Mouse (Mus musculus) forebrain, embryonic 14.5 days (tissue): ENCODE measurements at regions not wholly inside any gene's neighbourhood (a gene's known extent, or its start where the extent isn't known, plus 50 kb on each side); places are given as distances from the start of the nearest gene placed in this dataset.
"Not testable (repeated sequence)": the region's sequence is repeated elsewhere in the genome, so short reads cannot be mapped to it uniquely, and the experiment has no call there.

Source experiments
- ATAC-seq: fragments of 200-750 bp; cut with Nextera tagmentation; 2 replicates; pipeline ENCODE4 v1.8.0; 2017; ENCODE audit warnings: mild to moderate bottlenecking, moderate library complexity
- DNase-seq: peaks from one replicate; pipeline ENCODE4 v3.0.0-alpha.2; 2015; ENCODE audit warnings: low spot score
- H3K27ac ChIP-seq: fragments of 300-500 bp; sonication (generic); 2 replicates; pipeline ENCODE4 v1.5.1; 2014; ENCODE audit warnings: low read depth, mild to moderate bottlenecking, control low read depth, low read length, moderate library complexity
- H3K27me3 ChIP-seq: fragments of 300-500 bp; sonication (generic); replicated peaks from 2 replicates; pipeline ENCODE4 v1.6.1; 2014; ENCODE audit warnings: low read length, control low read depth, mixed read lengths; ENCODE audit not compliant: control insufficient read depth, insufficient read depth
- H3K36me3 ChIP-seq: fragments of 300-500 bp; sonication (generic); 2 replicates; pipeline ENCODE4 v1.6.1; 2014; ENCODE audit warnings: low read length, control low read depth; ENCODE audit not compliant: control insufficient read depth, insufficient read depth
- H3K4me1 ChIP-seq: fragments of 300-500 bp; sonication (generic); 2 replicates; pipeline ENCODE4 v1.6.1; 2014; ENCODE audit warnings: antibody characterized with exemption, low read length, control low read depth; ENCODE audit not compliant: control insufficient read depth, insufficient read depth
- H3K4me2 ChIP-seq: fragments of 300-500 bp; sonication (generic); 2 replicates; pipeline ENCODE4 v1.6.1; 2014; ENCODE audit warnings: mild to moderate bottlenecking, control low read depth, low read length
- H3K4me3 ChIP-seq: fragments of 300-500 bp; sonication (generic); 2 replicates; pipeline ENCODE4 v1.5.1; 2014; ENCODE audit warnings: low read depth, low read length, control low read depth
- H3K9ac ChIP-seq: fragments of 300-500 bp; sonication (generic); 2 replicates; pipeline ENCODE4 v1.6.1; 2014; ENCODE audit warnings: mild to moderate bottlenecking, low read length, control low read depth, moderate library complexity
- H3K9me3 ChIP-seq: fragments of 300-500 bp; sonication (generic); replicated peaks from 2 replicates; pipeline ENCODE4 v1.6.1; 2016; ENCODE audit warnings: low read length, control low read depth, mixed read lengths; ENCODE audit not compliant: control insufficient read depth
- whole genome bisulfite sequencing: fragments of 180-500 bp; shearing (Covaris S2); extraction: QIAGEN DNeasy Blood & Tissue Kit; methylation state at CpG from one replicate; pipeline ENCODE4 v1.1.7; 2014; 5-methylcytosine and 5-hydroxymethylcytosine counted together

DNA sequence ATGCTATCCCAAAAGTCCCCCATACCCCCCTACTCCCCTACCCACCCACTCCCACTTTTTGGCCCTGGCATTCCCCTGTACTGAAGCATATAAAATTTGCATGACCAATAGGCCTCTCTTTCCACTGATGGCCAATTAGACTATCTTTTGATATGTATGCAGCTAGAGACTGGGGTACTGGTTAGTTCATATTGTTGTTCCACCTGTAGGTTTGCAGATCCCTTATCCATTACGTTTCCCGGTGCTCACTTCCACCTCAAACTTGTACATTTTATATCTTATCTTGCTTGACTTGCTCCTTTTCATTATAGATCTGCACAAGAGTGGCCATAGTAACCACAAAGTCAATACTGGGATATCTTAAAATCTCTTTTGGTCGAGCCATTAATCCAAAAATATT, 2329.9 kb upstream of the Aga start:
- 89% methylated on average over 3 of the region's 3 CpGs for WGBS
- ATAC-seq = not testable (repeated sequence)

DNA sequence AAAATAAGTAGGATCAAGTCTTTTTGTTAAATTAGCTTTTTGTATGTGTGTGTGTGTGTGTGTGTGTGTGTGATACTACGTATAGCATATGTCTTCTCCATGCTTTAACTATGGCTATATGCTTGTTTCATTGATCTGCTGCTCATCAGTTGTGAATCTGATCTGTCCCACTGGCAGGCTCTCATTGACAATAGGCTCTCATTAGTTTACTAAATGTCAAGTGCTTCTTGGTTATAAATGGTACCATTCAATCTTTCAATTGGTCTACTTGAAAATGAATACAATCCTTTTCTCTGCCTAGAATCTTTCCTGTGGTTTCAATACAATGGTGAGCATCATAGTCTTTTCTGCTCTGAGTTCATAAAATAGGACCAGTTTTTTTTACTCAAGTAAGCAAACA, 2326.4 kb upstream of the Tenm3 start:
- H3K9me3 ChIP-seq = no peaks in the 10 kb centered on the region
- WGBS = 88% methylated on average over 1 of the region's 1 CpGs
- no peak overlapping the region for H3K4me3 ChIP-seq
- ATAC-seq (no peak), DNase-seq (no peak)
- no peaks in the 10 kb centered on the region for H3K27me3 ChIP-seq
- H3K36me3 ChIP-seq = no peaks in the 10 kb centered on the region
- no peak overlapping the region for H3K27ac ChIP-seq
- no peaks in the 10 kb centered on the region for H3K4me1 ChIP-seq
- H3K9ac ChIP-seq = no peak overlapping the region
- no peak overlapping the region for H3K4me2 ChIP-seq

More for the DNA sequence above, 2329.9 kb upstream of the Aga start:
- not testable (repeated sequence) for H3K36me3 ChIP-seq, H3K27me3 ChIP-seq, H3K4me1 ChIP-seq, H3K9me3 ChIP-seq, H3K9ac ChIP-seq, DNase-seq, H3K27ac ChIP-seq, H3K4me3 ChIP-seq, H3K4me2 ChIP-seq

DNA sequence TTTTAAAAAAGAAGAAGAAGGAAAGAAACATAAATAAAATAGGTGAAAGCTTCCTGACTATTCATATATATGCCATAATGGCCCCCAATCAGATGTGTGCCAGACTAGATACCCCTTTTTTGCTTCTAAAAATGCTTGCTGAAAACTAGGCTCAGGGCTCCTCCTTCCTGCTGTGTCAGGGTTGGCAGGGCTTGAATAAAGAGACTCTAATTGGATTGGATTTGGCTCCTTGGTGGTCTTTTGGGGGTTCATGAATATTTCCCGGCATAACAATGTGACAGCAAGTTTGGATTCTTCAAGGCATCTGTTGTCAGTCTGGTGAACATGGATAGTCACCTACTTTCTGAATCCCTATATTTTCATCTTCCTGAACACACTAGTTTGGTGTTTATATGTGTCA, 2301.6 kb upstream of the Tenm3 start:
- Histone ChIP-seq H3K36me3 (no peaks in the 10 kb centered on the region), H3K4me2 (no peak overlapping the region), H3K4me3 (no peak overlapping the region), H3K9me3 (no peaks in the 10 kb centered on the region), H3K27ac (no peak overlapping the region), H3K4me1 (no peaks in the 10 kb centered on the region), H3K27me3 (no peaks in the 10 kb centered on the region), H3K9ac (no peak overlapping the region)
- DNase-seq = peak; percentile 37
- 24% methylated on average over 1 of the region's 1 CpGs for WGBS
- no peak for ATAC-seq

DNA sequence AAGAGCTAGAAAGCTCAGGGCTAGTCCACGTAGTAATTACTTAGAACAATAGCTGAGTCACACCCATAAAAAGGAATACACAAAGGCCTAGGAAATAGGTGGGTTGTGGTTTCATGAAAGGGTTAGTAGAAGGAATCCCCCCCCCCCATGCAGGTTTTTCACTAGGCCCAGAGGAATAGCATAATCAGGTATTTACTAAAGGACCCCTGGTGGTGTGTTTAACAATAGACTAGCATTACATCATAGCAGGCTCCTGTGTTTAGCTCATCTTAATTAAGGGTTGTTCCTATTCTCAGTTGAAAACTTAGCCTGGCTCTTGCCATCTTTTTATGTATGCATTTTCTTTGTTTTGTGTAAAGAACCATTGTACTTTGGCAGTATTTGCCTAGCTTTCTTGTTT, 2281.7 kb upstream of the Tenm3 start:
- not testable (repeated sequence) for H3K4me2 ChIP-seq, H3K36me3 ChIP-seq, DNase-seq, H3K27me3 ChIP-seq, H3K4me3 ChIP-seq, ATAC-seq, H3K4me1 ChIP-seq, H3K9ac ChIP-seq, H3K9me3 ChIP-seq, H3K27ac ChIP-seq
- 0% methylated on average over 1 of the region's 1 CpGs for whole genome bisulfite sequencing
